Mouse (Mus musculus) kidney, embryonic 15.5 days (tissue): ENCODE data around the gene Nfic. TPM values are rescaled to one million over a fixed set of nuclear protein-coding genes. Genes with fewer than 3 reads are reported as not detected.
A peak's percentile ranks its signal among the peaks of the same experiment; 100 is the strongest.

Experiments
- ATAC-seq: fragments of 200-750 bp; cut with Nextera tagmentation; replicated peaks from 2 replicates; pipeline ENCODE4 v1.8.0; 2017; ENCODE audit warnings: moderate TSS enrichment; ENCODE audit not compliant: low FRiP score
- H3K27ac ChIP-seq: fragments of 300-500 bp; sonication (generic); 2 replicates; pipeline ENCODE4 v1.5.1; 2015; ENCODE audit warnings: mild to moderate bottlenecking, inconsistent platforms
- H3K27me3 ChIP-seq: fragments of 300-500 bp; sonication (generic); 2 replicates; pipeline ENCODE4 v1.6.1; 2015; ENCODE audit warnings: inconsistent platforms
- H3K36me3 ChIP-seq: fragments of 300-500 bp; sonication (generic); 2 replicates; pipeline ENCODE4 v1.6.1; 2015; ENCODE audit warnings: inconsistent platforms
- H3K4me1 ChIP-seq: fragments of 300-500 bp; sonication (generic); 2 replicates; pipeline ENCODE4 v1.6.1; 2015; ENCODE audit warnings: inconsistent platforms
- H3K4me2 ChIP-seq: fragments of 300-500 bp; sonication (generic); 2 replicates; pipeline ENCODE4 v1.6.1; 2015; ENCODE audit warnings: moderate library complexity, mild to moderate bottlenecking, inconsistent platforms
- H3K4me3 ChIP-seq: fragments of 300-500 bp; sonication (generic); replicated peaks from 2 replicates; pipeline ENCODE4 v1.5.1; 2015; ENCODE audit warnings: mild to moderate bottlenecking, inconsistent platforms
- H3K9ac ChIP-seq: fragments of 300-500 bp; sonication (generic); 2 replicates; pipeline ENCODE4 v1.6.1; 2015; ENCODE audit warnings: mild to moderate bottlenecking, inconsistent platforms
- H3K9me3 ChIP-seq: fragments of 300-500 bp; sonication (generic); replicated peaks from 2 replicates; pipeline ENCODE4 v1.6.1; 2016; ENCODE audit warnings: inconsistent platforms
- WGBS: fragments of 180-500 bp; shearing (Covaris S2); methylation state at CpG from one replicate; pipeline ENCODE4 v1.1.7; 2015; ENCODE audit warnings: mixed read lengths; 5-methylcytosine and 5-hydroxymethylcytosine counted together
- polyA plus RNA-seq: library from polyadenylated mRNA; unstranded; fragments of >200 nt; fragmentation: Nextera tagmentation; extraction: Ambion mirVana; gene quantifications from 2 replicates; pipeline ENCODE4 v1.2.1, GENCODE M21; 2015

Gene Nfic
- polyA plus RNA-seq, 1 experiment from 2014 or later = 84.5 TPM

DNA sequence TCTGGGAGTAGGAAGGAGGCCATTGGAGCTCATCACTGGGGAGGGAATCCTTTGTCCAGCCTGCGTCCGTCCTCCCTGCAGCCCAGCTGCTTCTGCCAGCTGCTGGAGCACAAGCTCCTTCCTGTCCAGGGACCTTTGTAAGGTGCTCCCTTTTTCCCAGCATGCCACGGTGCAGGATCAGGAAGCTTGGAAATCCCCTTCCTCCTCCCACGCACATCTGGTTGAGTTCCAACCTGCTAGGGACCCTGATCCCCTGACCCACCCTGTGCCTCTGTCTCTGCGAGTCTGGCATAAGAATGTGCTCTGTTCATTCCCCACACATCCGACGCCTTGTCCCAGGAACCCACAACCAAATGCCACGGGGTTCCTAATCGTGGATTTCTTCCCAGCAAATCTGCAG lies 44.5 kb downstream of the Nfic start:
- Histone ChIP-seq H3K9ac (no peak overlapping the region), H3K9me3 (no peaks in the 10 kb centered on the region), H3K4me1 (peaks cover 97% of the 10 kb centered on the region), H3K4me3 (no peak overlapping the region), H3K4me2 (peak overlapping the region; percentile 37), H3K36me3 (peaks cover 37% of the 10 kb centered on the region), H3K27ac (peak overlapping the region; percentile 84), H3K27me3 (no peaks in the 10 kb centered on the region)
- ATAC-seq = no peak
- 49% methylated on average over 9 of the region's 9 CpGs for WGBS

DNA sequence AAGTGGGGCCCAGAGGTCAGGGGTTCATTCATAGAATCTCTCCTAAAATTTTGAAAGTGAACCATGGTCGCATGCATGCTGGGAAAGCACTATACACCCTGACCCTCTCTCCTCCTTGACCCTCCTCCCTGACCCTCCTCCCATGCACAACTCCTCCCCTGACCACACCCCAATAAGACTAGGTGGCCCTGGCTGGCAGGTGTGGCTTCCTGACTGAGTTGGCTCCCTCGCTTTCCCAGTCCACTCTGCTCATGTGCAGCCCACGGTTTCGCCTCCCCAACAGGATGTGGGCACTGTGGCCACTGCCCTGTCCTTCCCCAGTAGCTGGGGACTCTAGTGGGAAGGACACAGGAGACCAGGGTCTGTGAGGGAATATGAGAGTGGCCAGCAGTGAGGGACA lies 45.1 kb downstream of the Nfic start:
- no peak overlapping the region for H3K4me3 ChIP-seq
- no peak for ATAC-seq

DNA sequence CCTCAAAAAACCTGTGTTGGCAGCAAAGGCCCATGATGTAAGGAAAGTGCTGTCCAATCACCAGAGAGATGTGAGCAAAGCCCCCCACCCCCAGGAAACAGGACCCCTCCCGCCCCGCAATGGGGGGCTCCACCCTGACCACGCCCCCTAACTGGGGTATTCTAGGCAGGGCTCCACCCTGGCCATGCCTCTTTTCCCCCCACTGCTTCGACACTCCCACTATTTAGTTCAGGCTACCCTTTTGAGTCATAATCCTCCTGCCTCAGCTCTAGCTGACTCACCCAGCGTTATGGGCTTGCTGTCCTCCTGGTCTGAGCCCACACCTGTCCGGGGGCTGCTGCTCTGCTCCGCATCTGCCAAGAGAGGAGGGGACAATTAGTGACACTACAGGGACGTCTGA lies 46.1 kb downstream of the Nfic start:
- 0 out of 2 replicates have a peak overlapping the region, but pooled peaks have one; percentile 8 for H3K9ac ChIP-seq
- 22% methylated on average over 8 of the region's 8 CpGs for WGBS
- no peaks in the 10 kb centered on the region for H3K27me3 ChIP-seq
- peak overlapping the region; percentile 84 for H3K27ac ChIP-seq
- peaks cover 92% of the 10 kb centered on the region for H3K4me1 ChIP-seq
- peak overlapping the region; percentile 10; the same call in 1 of the 2 replicates for H3K4me3 ChIP-seq
- H3K4me2 ChIP-seq = peak overlapping the region; percentile 37
- no peaks in the 10 kb centered on the region for H3K9me3 ChIP-seq
- peaks cover 52% of the 10 kb centered on the region for H3K36me3 ChIP-seq
- no peak for ATAC-seq

More for the DNA sequence above, 45.1 kb downstream of the Nfic start:
- H3K9ac ChIP-seq = no peak overlapping the region
- 59% methylated on average over 4 of the region's 4 CpGs for WGBS
- H3K9me3 ChIP-seq = no peaks in the 10 kb centered on the region
- peak overlapping the region; percentile 84 for H3K27ac ChIP-seq
- H3K4me1 ChIP-seq = peaks cover 95% of the 10 kb centered on the region
- H3K27me3 ChIP-seq = no peaks in the 10 kb centered on the region
- peaks cover 43% of the 10 kb centered on the region for H3K36me3 ChIP-seq
- peak overlapping the region; percentile 37 for H3K4me2 ChIP-seq

DNA sequence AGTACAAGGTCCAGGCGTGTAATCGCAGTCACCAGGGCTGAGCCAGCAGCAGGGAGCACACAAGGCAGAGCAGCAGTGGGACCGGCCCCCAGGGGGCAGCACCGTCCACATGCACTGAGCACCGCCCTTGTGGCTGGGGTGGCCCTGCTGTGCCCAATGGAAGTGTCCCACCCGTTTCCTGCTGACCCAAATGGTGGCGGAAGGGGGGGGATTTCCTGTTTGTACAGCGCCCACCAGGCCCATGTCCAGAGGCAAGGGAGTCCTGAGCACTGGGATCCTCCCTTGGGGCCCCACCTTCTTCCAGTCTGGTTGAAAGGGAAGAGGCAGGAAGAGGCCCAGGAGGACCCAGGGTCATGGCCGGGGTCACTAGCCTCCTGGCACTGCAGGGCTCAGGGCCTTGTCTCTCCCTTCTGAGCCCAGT lies 46.6 kb downstream of the Nfic start:
- 0 out of 2 replicates have a peak overlapping the region, but pooled peaks have one; percentile 8 for H3K9ac ChIP-seq
- H3K9me3 ChIP-seq = no peaks in the 10 kb centered on the region
- peaks cover 57% of the 10 kb centered on the region for H3K36me3 ChIP-seq
- peak overlapping the region; percentile 37; the same call in 1 of the 2 replicates for H3K4me2 ChIP-seq
- 21% methylated on average over 9 of the region's 9 CpGs for WGBS
- no peaks in the 10 kb centered on the region for H3K27me3 ChIP-seq
- H3K4me3 ChIP-seq = no peak overlapping the region
- H3K4me1 ChIP-seq = peaks cover 92% of the 10 kb centered on the region
- peak overlapping the region; percentile 84 for H3K27ac ChIP-seq
- ATAC-seq = peak; percentile 34

DNA sequence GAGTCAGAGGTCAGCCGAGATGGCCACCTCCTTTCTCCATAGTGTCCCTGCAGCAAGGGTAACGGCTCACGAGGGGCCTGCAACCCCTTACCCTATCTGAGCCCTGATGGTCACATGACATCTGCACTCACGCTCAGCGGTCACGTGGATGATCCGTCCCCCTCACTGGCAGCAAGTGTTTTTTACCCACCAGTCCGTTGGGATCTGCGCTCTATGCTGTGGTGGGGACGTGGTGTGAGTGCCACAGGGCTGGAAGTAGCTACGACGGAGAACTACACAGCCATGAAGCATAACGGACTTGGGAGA lies 47.1 kb downstream of the Nfic start:
- no peaks in the 10 kb centered on the region for H3K9me3 ChIP-seq
- H3K4me1 ChIP-seq = peaks cover 92% of the 10 kb centered on the region
- 57% methylated on average over 13 of the region's 13 CpGs for WGBS
- peak overlapping the region; percentile 37 for H3K4me2 ChIP-seq
- H3K36me3 ChIP-seq = peaks cover 60% of the 10 kb centered on the region
- H3K27ac ChIP-seq = peak overlapping the region; percentile 84
- H3K4me3 ChIP-seq = no peak overlapping the region
- no peaks in the 10 kb centered on the region for H3K27me3 ChIP-seq
- H3K9ac ChIP-seq = no peak overlapping the region
- ATAC-seq = no peak

DNA sequence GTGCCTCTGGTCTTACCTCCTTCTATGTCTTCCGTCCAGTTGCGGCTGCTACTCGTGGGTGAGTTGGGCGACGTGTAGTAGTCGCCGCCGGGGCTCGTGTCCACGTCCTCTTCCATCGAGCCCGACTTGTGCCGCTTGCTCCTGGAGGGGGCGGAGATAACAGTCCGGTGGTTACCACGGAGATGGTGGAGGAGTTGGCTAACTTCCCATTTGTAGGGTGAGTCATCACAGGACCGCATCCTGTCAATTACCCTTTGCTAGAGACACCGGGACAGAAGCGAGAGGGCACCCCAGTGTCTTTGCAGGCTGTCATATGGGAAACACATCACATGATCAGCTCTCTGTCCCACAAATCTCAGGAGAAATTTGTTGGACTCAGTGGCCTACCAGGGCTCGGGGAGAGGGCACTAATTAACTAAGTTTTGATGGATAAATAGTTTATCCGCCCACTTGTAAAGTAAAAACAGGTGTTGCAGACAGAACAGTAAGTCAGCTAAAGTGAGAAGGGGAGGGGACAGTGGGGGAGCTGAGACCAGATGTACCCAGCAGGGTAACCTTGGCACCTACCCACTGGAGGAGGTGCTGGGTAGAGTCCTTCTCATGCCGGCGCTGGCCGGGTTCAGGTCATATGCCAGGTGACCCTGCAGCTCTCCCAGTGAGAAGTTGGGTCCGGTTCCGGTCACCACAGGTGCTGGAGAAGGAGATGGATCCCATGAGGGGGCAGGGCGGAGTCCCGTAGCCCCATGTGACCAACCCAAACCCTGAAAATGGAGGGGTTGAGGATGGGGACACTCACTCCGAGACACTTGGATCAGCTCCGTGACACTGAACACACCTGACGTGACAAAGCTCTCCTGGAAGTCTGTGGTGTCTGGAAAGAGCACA lies 47.7 kb downstream of the Nfic start:
- Histone ChIP-seq H3K36me3 (peaks cover 57% of the 10 kb centered on the region), H3K4me1 (peaks cover 92% of the 10 kb centered on the region), H3K27me3 (no peaks in the 10 kb centered on the region), H3K9me3 (no peaks in the 10 kb centered on the region), H3K4me2 (peak overlapping the region; percentile 48), H3K27ac (peak overlapping the region; percentile 84), H3K9ac (no peak overlapping the region), H3K4me3 (peak overlapping the region; percentile 23)
- 25% methylated on average over 31 of the region's 31 CpGs for WGBS
- no peak; the same call in 1 of the 2 replicates for ATAC-seq

DNA sequence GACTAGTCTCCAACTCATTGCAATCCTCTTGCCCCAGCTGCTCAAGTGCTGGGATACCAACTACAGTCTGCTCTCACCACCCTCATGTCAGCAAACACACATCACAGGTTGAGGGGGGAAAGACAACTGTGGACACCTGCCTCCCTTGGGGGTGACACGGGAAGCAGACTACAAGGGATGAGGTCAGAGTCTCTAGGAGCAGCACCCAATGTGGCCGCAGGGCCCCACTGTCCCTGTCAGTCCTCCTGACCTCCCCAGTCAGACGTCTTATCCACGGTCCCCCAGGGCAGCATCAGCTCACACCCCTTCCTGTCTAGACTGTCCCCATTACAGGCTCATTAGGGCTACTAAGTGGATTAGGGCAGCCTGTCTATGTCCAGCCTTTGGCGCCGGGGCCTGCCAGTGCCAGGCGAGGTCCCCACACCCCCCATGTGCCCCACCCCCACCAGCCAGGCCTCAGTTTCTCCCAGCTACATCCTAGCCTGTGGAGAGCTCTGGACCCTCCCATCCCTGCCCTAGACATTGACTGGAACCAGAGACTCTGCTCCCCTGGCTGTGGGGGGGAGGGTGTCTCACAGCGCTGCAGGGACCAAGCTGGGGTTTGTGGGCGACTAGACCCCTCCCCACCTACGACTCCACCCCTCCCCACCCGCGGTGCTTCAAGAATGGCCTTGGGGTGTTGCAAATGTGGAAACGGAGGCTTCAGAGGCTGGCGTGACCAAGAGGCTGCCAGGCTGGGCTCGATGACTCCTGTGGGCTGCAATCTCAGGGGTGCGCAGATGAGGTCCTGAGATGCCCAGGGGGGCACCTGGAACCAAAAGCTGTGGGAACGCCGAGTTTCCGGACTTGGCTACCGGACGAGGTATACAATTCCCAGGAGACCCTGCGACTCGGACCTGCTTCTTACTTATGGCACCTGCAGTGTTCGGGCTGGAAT lies 48.7 kb downstream of the Nfic start:
- no peak overlapping the region for H3K9ac ChIP-seq
- ATAC-seq = no peak
- H3K4me1 ChIP-seq = peaks cover 92% of the 10 kb centered on the region

DNA sequence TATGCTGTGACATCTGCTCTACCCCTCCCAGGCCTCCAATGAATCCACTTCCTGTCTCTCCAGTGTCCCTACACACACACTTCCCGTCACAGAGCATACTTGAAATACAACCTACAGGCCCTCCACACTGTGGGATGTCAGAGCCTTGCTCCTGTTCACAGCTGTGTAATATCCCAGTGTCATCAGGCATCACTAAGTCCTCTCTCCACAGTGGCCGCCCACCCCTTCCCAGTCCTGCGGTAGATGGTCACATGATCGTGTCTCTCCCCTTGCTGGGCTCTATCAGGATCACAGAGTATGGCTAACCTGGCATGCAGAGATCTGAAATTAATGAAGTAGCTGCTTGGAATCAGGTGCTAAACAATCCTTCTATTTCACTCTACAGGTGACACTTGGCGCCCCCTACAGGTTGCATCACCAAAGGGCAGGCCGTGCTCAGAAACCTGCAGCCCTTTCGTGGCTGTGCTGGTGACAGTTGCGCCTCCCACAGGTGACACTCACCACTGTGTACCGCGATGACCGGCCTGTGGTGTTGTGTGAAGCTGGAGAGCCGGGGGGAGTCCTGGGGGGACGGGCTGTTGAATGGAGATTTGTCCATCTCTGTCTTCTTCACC lies 49.7 kb downstream of the Nfic start:
- H3K27ac ChIP-seq = 0 out of 2 replicates have a peak overlapping the region, but pooled peaks have one; percentile 2
- ATAC-seq = no peak

More for the DNA sequence above, 48.7 kb downstream of the Nfic start:
- WGBS = 38% methylated on average over 24 of the region's 24 CpGs
- peak overlapping the region; percentile 48 for H3K4me2 ChIP-seq
- peak overlapping the region; percentile 23 for H3K4me3 ChIP-seq
- H3K36me3 ChIP-seq = peaks cover 57% of the 10 kb centered on the region
- H3K27ac ChIP-seq = peak overlapping the region; percentile 45
- no peaks in the 10 kb centered on the region for H3K27me3 ChIP-seq
- H3K9me3 ChIP-seq = no peaks in the 10 kb centered on the region

DNA sequence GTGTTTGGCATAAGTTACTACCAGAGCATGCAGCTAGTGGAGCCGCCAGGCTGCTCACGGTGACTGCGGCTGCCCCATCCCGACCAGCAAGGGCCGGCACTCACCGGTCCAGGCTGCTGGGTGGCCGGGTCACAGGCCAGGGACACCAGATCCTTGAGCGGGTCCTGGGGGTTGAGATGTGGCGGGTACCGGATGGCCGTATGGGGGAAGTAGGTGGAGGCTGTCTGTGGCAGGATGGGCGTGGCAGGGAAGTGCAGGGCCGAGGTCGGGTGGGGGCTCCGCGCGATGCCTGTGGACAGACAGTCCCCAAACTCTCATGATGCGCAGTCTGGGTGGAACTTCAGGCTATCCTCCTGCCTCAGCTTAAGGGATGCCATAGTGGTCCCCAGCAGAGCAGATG lies 50.7 kb downstream of the Nfic start:
- H3K4me1 ChIP-seq = peaks cover 92% of the 10 kb centered on the region
- no peaks in the 10 kb centered on the region for H3K27me3 ChIP-seq
- no peak for ATAC-seq
- H3K4me2 ChIP-seq = no peak overlapping the region
- WGBS = 58% methylated on average over 18 of the region's 18 CpGs
- peaks cover 66% of the 10 kb centered on the region for H3K36me3 ChIP-seq
- peak overlapping the region; percentile 48 for H3K27ac ChIP-seq
- H3K9ac ChIP-seq = no peak overlapping the region
- H3K4me3 ChIP-seq = no peak overlapping the region
- no peaks in the 10 kb centered on the region for H3K9me3 ChIP-seq

More for the DNA sequence above, 49.7 kb downstream of the Nfic start:
- H3K4me1 ChIP-seq = peaks cover 92% of the 10 kb centered on the region
- no peaks in the 10 kb centered on the region for H3K27me3 ChIP-seq
- peaks cover 59% of the 10 kb centered on the region for H3K36me3 ChIP-seq
- no peaks in the 10 kb centered on the region for H3K9me3 ChIP-seq
- WGBS = 54% methylated on average over 13 of the region's 13 CpGs
- no peak overlapping the region for H3K9ac ChIP-seq
- no peak overlapping the region for H3K4me3 ChIP-seq
- H3K4me2 ChIP-seq = no peak overlapping the region

DNA sequence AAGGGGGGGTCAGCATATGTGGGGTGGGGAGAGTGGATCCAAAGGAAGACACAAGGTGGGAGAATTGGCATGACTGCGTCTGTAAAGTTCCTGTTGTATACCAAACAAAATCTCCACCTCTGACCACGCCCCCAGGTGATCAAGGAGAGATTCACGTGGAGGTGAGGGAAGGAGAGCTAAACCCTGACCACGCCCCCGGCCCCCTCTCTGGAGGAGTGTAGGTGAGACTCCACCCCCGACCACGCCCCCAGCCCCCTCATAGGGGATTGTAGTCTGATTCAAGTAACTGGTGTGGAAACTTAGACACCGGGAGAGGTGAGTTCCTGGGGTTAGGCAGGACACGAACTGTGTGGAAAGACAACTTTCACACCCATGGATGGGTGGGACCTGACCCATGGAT lies 51.4 kb downstream of the Nfic start:
- Histone ChIP-seq H3K4me3 (no peak overlapping the region), H3K4me1 (peaks cover 87% of the 10 kb centered on the region), H3K27me3 (no peaks in the 10 kb centered on the region), H3K27ac (peak overlapping the region; percentile 96; the same call in 1 of the 2 replicates), H3K9ac (no peak overlapping the region), H3K4me2 (no peak overlapping the region), H3K36me3 (peaks cover 72% of the 10 kb centered on the region), H3K9me3 (no peaks in the 10 kb centered on the region)
- ATAC-seq = no peak
- 25% methylated on average over 9 of the region's 9 CpGs for WGBS

DNA sequence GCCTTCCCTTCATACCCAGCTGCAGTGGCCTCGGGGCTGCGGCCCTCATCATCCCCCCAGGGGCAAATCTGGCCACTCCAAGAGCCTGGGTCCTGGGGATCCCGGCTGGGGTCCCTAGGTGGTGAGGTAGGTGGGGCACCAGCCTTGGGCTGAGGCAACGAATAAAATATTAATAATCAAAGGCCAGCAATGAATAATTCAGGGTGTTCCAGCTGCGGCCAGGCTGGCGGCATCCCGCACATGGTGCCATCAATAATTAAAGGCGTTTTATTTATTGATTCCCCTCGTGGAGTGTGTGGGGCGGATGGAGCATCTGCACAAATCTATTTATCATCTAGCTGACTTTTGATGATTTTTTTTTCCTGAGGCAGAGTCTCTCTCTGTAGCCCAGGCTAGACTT lies 51.9 kb downstream of the Nfic start:
- no peak overlapping the region for H3K4me2 ChIP-seq
- ATAC-seq = no peak
- no peaks in the 10 kb centered on the region for H3K27me3 ChIP-seq
- H3K4me3 ChIP-seq = no peak overlapping the region
- H3K9me3 ChIP-seq = no peaks in the 10 kb centered on the region
- peak overlapping the region; percentile 96 for H3K27ac ChIP-seq
- H3K36me3 ChIP-seq = peaks cover 71% of the 10 kb centered on the region
- H3K9ac ChIP-seq = no peak overlapping the region; the same call in 1 of the 2 replicates
- H3K4me1 ChIP-seq = peaks cover 81% of the 10 kb centered on the region
- WGBS = 68% methylated on average over 10 of the region's 10 CpGs
